ENCODE assay signal across 9 mouse cellular contexts in the genomic region with DNA sequence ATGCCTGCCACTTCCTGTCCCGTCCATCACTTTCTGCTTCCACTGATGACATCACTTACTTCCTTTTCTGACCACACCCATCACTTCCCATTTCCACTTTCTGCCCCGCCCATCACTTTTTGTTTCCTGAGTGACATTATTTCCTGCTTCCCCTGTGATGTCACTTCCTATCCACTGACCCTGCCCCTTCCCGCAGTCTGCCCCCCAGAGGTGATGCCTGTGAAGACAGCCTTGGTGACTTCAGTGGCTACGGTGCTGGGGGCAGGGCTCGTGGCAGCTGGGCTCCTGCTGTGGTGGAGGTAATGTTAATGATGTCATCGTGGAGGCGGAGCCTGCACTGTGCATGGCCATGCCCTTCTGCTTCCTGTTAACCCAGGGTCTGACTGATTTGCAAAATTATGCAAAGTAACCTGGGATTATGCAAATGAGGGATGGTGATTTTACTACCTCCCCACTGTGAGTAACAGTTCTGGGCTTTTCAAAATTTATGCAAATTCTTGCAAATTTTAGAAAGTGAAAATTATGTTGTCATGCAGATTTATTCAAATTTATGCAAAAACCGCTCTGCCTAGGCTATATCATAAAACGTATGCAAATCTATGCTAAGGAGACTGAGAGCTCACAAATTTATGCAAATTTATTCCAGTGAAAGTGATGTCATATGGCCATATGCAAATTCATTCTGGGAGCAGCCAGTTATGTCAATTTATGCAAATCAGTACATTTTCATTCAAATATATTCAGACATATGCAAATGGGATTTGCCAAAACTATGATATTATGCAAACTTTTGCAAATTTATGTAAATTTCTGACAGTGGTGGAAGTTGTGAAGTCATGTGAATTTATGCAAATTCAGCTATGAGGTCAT. TPM values are rescaled to one million over a fixed set of nuclear protein-coding genes. Genes with fewer than 3 reads are reported as not detected.
DNase-seq lines count a peak whose midpoint lies in the region; ATAC-seq lines count a peak whose summit lies in the region.
"Had no signal": no experiment of that assay in that cellular context is flagged by ENCODE, and none has a peak within 500 bp of the region (broad histone marks: within the 10 kb centered on the region; RNA-seq: fewer than 3 reads in every experiment).

No protein-coding gene starts in this region.

- peak; percentile 16 for ATAC-seq in megakaryocyte, adult 5-6 weeks (ENCODE audit: poor library complexity, severe bottlenecking)

- peak; percentile 2 to 30 for DNase-seq in cerebellum, postnatal 14 days
- DNase-seq in cerebellum, postnatal 4 days (ENCODE audit: low spot score in 2 of 2), result no peak
- DNase-seq in right cerebral cortex, postnatal 10 days (ENCODE audit: low spot score in 2 of 2), result peak; percentile 50 to 64
- no peak for DNase-seq in right cerebral cortex, postnatal 36 days (ENCODE audit: low spot score in 2 of 2)
- peak; percentile 25 for DNase-seq in right cerebral cortex, postnatal 25 days
- DNase-seq in urinary bladder, postnatal 36 days (ENCODE audit: low spot score in 2 of 2), result no peak
- no peak for DNase-seq in cerebellum, adult 18-20 months
- DNase-seq: kidney, postnatal 14 days had no signal

RNA-seq across cellular contexts. Expression of gene Il3ra, which starts 5.9 kb away (rescaled TPM):
- total RNA-seq in megakaryocyte, adult 5-6 weeks (2015), result 17.5 and 18.3 TPM in 2 replicates
- 70.9 and 82.3 TPM in 2 replicates for total RNA-seq in megakaryocyte, adult 5-6 weeks (2017)

RNA-seq across cellular contexts. Expression of gene Olfr31, which starts 29.3 kb away (rescaled TPM):
- total RNA-seq in megakaryocyte, adult 5-6 weeks (2015), result not detected in 2 replicates
- not detected in 2 replicates for total RNA-seq in megakaryocyte, adult 5-6 weeks (2017)

RNA-seq across cellular contexts. Expression of gene Olfr721-ps1, which starts 49.1 kb away (rescaled TPM):
- not detected in 2 replicates for total RNA-seq in megakaryocyte, adult 5-6 weeks (2015)
- not detected in 2 replicates for total RNA-seq in megakaryocyte, adult 5-6 weeks (2017)

Comparison
In these comparisons a context has a peak if more than half of its experiments do, and no peak if none do; other contexts are left out.
1. DNase-seq: peak in cerebellum, postnatal 14 days (2 of 2), right cerebral cortex, postnatal 10 days (2 of 2) and right cerebral cortex, postnatal 25 days (single experiment); none in cerebellum, postnatal 4 days (0 of 2), right cerebral cortex, postnatal 36 days (0 of 2), urinary bladder, postnatal 36 days (0 of 2) and cerebellum, adult 18-20 months (0 of 2).